Mouse (Mus musculus) central nervous system, embryonic 14 days (tissue): ENCODE data around the gene Man2a2. TPM values are rescaled to one million over a fixed set of nuclear protein-coding genes. Genes with fewer than 3 reads are reported as not detected.

Experiments
- polyA plus RNA-seq: library from polyadenylated mRNA; depleted of rRNA; stranded (reverse); fragments of >200 nt; gene quantifications from 2 replicates; pipeline ENCODE4 v1.2.3, GENCODE M21; 2012; rRNA removed

Gene Man2a2
- 63.5 and 65.8 TPM in 2 replicates for polyA plus RNA-seq

DNA sequence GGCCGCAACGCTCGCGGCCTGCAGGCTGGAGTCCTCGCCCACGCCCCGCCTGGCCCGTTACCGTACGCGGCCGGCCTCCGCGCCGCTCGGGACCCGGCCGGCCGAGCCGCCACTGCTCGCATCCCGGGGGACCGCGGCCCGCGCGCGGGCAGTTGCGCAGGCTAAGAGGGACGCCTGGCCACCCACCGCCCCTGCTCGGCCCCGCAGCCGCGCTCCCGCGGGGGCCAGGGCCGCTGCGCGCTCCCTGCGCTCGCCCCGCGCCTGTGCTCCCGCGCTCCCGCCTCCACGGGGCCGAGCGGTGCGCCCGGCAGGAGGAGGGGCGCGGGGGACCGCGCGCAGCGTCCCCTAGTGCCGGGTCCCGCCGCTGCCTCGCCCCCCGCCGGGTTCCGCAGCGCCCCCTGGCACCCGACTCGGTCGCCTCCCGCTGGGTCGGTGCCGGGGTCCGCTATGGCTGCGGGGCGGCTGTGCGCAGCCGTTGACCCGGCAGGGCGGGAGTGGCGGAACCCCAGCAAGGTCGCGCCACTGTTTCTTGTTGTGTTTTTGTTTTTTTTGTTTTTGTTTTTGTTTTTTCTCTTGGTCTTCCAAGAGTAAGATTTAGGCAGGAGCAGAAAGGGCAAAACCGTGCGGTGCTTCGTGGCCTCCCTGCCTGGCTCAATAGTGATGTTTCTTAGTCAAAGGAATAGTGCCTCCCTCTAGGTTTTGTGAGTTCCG, at the start of gene Man2a2:
Gene Man2a2 (minus strand): TSS at position 335 of the 711 bp plus-strand sequence.

DNA sequence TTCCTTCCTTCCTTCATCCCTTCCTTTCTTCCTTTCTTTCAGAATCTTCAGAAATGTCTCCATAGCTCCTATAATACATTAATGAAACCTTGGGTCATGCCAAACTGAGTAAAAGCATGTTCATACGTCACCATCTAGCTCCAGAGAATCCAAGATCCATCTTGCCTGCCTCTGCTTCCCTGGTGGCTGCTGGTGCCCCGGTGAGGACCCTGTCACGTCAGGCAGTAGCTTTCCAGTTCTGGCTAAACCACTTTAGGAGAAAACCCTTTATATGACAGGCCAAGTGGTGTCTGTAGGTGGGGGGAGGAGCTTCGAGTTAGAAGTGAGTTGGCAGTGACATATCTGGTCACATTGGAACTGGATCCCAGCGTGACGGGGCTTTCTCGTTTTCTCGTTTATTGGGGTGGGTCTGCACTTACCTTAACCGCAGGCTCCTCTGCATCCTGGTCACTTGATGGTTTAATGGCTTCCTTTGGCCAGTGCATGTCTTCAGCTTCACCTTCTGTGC, 34.1 kb upstream of the Man2a2 start, which contains the start of gene Furin:
Gene Furin (minus strand): TSS at position 249 of the 508 bp plus-strand sequence.

DNA sequence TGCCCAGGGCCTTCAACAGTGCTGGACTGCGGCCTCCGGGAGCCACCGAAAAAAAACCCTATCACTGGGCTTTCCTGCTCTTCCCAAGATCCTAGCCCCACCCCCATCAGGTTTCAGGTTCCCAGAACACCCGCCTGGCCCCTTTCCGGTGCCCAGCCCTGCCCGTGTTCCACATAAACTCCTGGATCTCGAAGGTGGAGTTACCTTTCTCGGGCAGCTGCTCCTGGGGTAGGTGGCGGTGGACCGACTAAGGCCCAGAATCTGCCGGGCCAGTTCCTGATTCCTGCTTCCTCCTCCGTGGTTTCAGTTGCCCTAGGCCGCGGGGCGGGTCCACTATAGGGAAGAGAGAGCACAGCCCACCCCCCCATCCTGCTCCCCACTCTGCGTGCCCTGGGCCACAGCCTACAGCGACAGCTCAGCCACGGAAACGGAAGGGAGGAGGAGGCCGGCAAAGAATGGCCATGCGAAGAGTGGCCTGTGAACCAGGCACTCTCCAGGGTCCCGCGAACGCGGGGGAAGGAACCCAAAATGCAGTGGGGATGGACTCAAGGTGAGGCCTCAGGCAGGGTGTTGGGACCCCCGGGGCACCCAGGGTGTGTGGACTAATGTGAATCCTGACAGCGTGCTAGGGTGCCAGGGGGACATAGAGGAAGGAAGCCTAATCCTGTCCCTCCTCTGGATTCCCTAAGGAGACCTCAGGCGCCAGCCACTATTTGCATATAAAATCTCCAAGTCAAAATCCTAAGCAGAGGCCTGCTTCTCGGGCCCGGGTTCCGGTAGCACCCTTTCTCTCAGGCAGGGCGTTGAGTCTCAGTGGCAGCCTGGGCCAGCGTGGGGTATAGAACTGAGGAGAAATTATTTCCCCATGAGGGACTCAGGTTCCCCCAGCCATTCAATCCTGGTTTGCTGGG, 16.7 kb upstream of the Man2a2 start, which contains the start of gene Fes:
Gene Fes (minus strand): TSS at position 314 of the 911 bp plus-strand sequence.

DNA sequence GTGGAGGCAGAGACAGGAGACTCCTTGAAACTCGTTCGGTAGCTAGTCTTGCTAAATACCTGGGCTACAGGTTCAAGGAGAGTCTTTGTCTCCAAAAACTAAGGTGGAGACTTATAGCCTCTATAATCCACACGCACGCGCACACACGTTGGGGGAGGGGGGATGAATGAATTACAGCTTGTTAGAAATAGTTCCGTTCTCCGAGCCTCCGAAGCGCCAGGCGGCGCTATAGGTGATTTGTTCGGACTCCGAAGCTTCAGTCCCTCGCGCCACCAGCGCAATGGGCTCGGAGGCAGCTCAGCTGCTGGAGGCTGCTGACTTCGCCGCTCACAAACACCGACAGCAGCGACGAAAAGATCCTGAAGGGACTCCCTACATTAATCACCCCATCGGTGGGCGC, 28.3 kb downstream of the Man2a2 start, which contains the start of gene Hddc3:
Gene Hddc3 (plus strand): TSS at position 247 of the 400 bp plus-strand sequence.

DNA sequence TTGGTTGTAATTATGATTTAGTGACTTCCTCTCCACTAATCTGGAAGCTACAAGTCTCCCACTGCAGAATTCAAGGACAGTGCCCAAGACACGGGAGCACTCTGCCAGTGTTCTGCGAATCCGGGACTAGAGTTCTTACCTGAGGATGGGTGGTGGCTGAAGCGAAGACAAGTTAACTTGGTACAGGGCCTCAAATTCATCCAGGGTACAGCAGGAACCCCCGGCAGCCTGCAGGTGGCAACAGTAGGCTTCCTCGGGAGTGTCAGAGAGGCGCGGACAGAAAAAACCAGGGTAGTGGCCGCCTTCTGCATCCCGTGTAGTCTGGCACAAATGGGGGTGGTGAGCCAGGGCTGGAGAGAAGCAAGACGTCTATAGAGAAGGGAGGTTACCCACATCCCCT, 30.4 kb downstream of the Man2a2 start, which contains the start of gene Unc45a:
Gene Unc45a (minus strand): TSS at position 213 of the 400 bp plus-strand sequence.

DNA sequence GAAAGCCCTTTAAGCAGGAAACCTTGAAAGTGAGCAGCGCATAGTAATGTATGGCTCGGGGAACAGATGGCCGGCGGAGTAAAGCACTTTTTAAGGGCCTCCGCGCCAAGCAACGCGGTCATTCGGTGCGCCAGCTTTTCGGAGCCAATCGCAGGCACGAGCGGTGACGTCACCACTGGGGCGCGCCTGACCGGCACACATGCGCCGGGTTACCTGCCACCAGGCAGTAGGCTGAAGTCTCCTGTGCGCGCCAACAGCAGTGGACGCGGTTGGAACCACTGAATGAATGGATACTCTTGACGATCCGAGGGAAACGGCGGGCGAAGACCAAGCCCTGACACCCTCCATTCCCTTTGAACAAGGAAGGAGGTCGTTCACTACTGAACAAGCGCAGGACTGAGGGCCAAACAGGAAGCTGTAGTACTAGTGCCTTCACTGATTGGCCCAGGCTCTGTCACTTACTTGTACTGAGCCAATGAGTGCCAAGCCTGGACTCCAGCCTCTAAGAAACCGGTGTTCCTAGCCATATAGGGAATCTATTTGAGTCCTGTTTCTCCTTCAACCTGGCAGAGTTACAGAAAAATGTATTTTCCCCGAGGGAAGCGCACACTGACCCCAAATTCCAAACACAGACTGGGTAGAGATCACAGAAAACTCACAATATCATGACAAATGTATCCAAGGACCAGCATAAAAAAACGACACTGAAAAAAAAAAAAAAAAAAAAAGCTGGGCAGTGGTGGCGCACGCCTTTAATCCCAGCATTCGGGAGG, 46.9 kb downstream of the Man2a2 start, which contains the start of gene Rccd1:
Gene Rccd1 (minus strand): TSS at position 412 of the 773 bp plus-strand sequence.

Other genes starting within 250 kb of the Man2a2 start
- gene Sema4b, start 184.5 kb downstream of the Man2a2 start, polyA plus RNA-seq: 13.4 and 14.3 TPM in 2 replicates
- 29.5 and 31.9 TPM in 2 replicates for gene Cib1, start 138.6 kb downstream of the Man2a2 start, polyA plus RNA-seq
- gene Gdpgp1, start 138.5 kb downstream of the Man2a2 start, polyA plus RNA-seq: 2.1 and 2.2 TPM in 2 replicates
- 0.86 and 0.93 TPM in 2 replicates for gene Ttll13, start 125.0 kb downstream of the Man2a2 start, polyA plus RNA-seq
- gene Ngrn, start 110.2 kb downstream of the Man2a2 start, polyA plus RNA-seq: 55.8 and 56.9 TPM in 2 replicates
- gene Vps33b, start 101.7 kb downstream of the Man2a2 start, polyA plus RNA-seq: 27.7 and 32.5 TPM in 2 replicates
- gene Prc1, start 76.9 kb downstream of the Man2a2 start, polyA plus RNA-seq: 47.2 and 66.5 TPM in 2 replicates
- 34.8 and 36.3 TPM in 2 replicates for gene Rccd1, start 46.9 kb downstream of the Man2a2 start, polyA plus RNA-seq
- 75.7 and 80.0 TPM in 2 replicates for gene Unc45a, start 30.4 kb downstream of the Man2a2 start, polyA plus RNA-seq
- 49.9 and 58.1 TPM in 2 replicates for gene Hddc3, start 28.3 kb downstream of the Man2a2 start, polyA plus RNA-seq
- gene Fes, start 16.6 kb upstream of the Man2a2 start, polyA plus RNA-seq: 7.8 and 13.0 TPM in 2 replicates
- gene Furin, start 34.1 kb upstream of the Man2a2 start, polyA plus RNA-seq: 16.3 and 23.1 TPM in 2 replicates
- 13.5 and 13.7 TPM in 2 replicates for gene Blm, start 163.7 kb upstream of the Man2a2 start, polyA plus RNA-seq